Mouse (Mus musculus): ENCODE measurements around the gene Irak1. TPM values are rescaled to one million over a fixed set of nuclear protein-coding genes. Genes with fewer than 3 reads are reported as not detected.

The Irak1 gene
- polyA plus RNA-seq (2017; shearing (Covaris generic)): 20.0 TPM

DNA sequence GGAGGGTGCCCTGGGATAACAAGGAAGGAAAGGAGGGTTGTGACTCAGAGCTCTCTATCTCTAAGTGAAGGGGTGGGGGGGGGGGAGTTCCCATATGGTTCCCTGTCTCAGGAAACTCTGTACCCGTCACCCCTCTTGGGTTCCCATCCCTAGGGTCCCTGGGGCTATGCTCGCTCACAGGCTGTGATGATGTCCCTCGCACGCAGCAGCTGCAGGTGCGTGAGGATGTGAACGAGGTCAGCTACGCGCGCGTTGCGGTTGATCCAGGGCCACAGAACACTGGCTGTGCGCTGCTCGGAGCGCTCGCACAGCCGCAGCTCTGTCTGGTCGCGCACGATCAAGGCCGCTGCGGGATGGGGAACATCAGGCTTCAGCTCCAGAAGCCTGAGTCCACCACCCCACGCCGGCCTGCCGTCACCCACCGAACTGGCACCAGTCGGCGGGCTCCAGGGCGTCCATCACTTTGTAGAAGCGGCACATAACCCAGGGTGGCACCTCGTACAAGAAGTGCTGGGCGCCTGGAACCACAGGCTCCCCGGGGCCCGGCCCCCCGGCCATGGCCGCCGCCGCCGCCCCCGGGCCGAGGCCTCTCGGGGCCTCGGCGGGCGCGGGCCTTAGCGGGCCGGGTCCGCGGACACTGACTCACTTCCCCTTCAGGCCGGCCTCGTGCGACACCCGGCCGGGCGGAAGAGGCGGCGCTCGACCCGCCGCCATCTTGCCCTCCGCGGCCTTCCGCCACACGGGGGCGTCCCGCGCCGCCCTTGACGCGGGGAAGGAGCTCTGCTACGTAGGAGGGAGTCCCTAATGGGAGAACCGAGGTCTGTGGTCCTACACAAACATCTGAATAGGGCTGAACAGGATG lies at the start of gene Irak1:
Gene Irak1, minus strand, starts transcription at position 731 of the 862 bp plus-strand sequence.

DNA sequence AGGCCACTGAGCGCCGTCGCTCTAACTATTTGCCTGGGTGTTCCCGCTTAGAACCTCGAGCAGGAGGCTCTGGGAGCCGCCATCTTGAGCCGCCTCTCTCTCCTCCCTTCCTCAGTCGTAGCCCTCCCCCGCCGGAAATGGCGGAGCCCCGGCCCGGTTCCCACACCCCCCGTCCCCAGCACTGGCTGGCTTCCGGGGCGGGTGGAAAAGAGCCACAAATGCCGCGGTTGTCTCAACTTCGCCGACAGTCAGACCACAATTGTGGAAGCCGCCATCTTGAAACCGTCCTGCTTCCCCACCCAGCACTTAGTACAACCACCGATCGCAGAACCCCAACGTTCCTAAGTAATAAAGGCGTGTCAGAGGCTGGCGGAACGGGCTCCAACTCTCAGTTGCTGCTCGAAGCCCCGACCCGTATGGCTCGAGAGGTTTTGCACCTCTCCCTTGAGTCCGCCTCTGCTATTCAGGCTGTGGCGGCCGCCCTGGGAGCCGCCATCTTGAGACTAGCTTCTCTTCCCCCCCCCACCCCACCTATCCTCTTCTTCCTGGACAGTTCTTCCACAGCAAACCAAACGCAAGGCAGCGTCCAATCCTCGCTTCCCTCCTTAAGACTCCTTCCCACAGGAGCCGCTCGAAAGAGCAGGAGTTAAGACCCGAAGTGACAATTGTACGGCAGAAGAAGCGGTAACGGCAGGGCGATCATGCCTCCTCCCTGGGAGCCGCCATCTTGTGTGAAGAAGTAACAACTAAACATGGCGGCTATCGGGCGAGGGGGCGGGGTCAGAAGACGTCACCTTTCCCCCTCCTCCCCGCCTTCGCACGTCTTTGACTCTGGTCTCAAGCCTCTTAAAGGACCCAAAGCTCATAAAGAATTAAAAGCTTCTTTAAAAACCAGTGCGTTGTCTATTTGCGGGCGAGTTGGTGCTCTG lies 57.2 kb downstream of the Irak1 start, which contains the start of gene Hcfc1:
Gene Hcfc1, minus strand, starts transcription at position 110 of the 929 bp plus-strand sequence.

Other genes with a start within 250 kb of the Irak1 start
- gene Srpk3, start 249.5 kb downstream of the Irak1 start, polyA plus RNA-seq (2017; shearing (Covaris generic)): 0.96 TPM
- gene Idh3g, start 237.0 kb downstream of the Irak1 start, polyA plus RNA-seq (2017; shearing (Covaris generic)): 255 TPM
- 250 TPM for gene Ssr4, start 236.9 kb downstream of the Irak1 start, polyA plus RNA-seq (2017; shearing (Covaris generic))
- 0.30 TPM for gene Pdzd4, start 198.9 kb downstream of the Irak1 start, polyA plus RNA-seq (2017; shearing (Covaris generic))
- 3.9 TPM for gene Avpr2, start 131.8 kb downstream of the Irak1 start, polyA plus RNA-seq (2017; shearing (Covaris generic))
- 6.8 TPM for gene L1cam, start 127.8 kb downstream of the Irak1 start, polyA plus RNA-seq (2017; shearing (Covaris generic))
- gene Arhgap4, start 102.0 kb downstream of the Irak1 start, polyA plus RNA-seq (2017; shearing (Covaris generic)): 298 TPM
- gene Naa10, start 102.0 kb downstream of the Irak1 start, polyA plus RNA-seq (2017; shearing (Covaris generic)): 244 TPM
- 7.6 TPM for gene Renbp, start 93.1 kb downstream of the Irak1 start, polyA plus RNA-seq (2017; shearing (Covaris generic))
- 61.5 TPM for gene Hcfc1, start 57.6 kb downstream of the Irak1 start, polyA plus RNA-seq (2017; shearing (Covaris generic))
- not detected for gene Opn1mw, start 103.5 kb upstream of the Irak1 start, polyA plus RNA-seq (2017; shearing (Covaris generic))
- gene Mecp2, start 111.4 kb upstream of the Irak1 start, polyA plus RNA-seq (2017; shearing (Covaris generic)): 38.4 TPM
- not detected for gene Tex28, start 143.9 kb upstream of the Irak1 start, polyA plus RNA-seq (2017; shearing (Covaris generic))
- gene Tktl1, start 153.3 kb upstream of the Irak1 start, polyA plus RNA-seq (2017; shearing (Covaris generic)): 1.5 TPM
- gene Flna, start 225.9 kb upstream of the Irak1 start, polyA plus RNA-seq (2017; shearing (Covaris generic)): 379 TPM
- 70.3 TPM for gene Emd, start 230.8 kb upstream of the Irak1 start, polyA plus RNA-seq (2017; shearing (Covaris generic))
- 91.2 TPM for gene Rpl10, start 246.9 kb upstream of the Irak1 start, polyA plus RNA-seq (2017; shearing (Covaris generic))